Mouse (Mus musculus) embryonic fibroblast, embryonic 13.5 days (primary cell): ENCODE measurements at regions not wholly inside any gene's neighbourhood (a gene's known extent, or its start where the extent isn't known, plus 50 kb on each side); places are given as distances from the start of the nearest gene placed in this dataset.

Experiments
- CTCF ChIP-seq: IDR thresholded peaks from 2 replicates; pipeline ENCODE4 v1.5.1; 2011; ENCODE audit warnings: mild to moderate bottlenecking, control low read depth, low read length, moderate library complexity, borderline replicate concordance; ENCODE audit not compliant: insufficient read depth
- POLR2A ChIP-seq: IDR thresholded peaks from 2 replicates; pipeline ENCODE4 v1.6.1; 2011; ENCODE audit warnings: low read depth, mild to moderate bottlenecking, control low read depth, low read length, moderate library complexity

DNA sequence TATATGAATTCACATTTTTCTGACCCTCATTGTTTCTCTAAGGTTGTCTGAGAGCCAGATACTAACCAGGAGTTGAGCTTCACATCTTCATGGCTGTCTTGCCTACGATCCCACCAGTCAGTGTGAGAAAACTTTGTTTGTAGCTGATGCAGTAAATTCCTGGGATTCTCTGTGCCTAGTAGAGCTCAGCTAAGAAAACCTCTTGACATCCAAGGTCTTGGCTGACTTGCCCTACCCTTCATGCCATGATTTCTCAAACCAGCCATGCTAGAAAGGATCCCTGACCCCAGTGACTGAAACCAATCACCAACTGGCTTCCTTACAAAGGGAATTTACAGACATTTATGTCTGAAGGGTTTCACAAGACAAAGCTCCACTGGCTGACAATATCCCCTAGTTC, 364.5 kb downstream of the Zfp619 start:
- TF ChIP-seq POLR2A: no peak
- TF ChIP-seq CTCF: no peak
